Mouse (Mus musculus): ENCODE measurements around the gene Sgsm1.

DNA sequence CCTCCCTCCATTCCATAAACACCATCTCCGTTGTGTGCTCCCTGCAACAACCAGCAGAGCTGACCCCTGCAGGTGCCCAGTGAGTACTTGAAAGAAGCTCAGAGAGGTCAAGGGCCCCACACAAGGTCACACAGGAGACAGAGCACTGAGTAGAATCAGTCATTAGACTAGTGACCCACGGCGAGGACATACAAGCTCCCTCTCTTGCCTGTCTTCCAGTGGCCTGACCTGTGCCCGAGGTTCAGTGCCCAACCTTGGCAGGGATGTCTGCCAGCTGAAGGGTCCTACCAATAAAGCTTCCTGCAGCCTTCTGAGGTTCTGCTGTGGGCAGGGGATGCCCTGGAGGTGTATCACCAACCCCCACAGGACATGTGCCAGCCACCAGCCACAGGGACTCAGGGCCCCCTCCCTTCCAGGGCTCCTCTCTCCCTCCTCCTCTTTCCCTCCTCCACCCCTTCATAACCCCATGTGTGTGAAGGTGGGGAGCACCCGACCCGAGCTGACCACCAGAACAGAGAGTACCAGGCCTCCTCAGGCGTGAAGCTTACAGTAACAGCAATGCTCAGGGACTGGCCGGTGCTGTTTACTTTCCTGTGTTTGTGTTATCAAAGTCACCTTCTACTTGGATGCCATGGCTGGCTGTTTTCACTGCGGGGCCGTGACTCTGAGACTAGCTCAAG is 98.3 kb downstream of the Sgsm1 start:
- TF ChIP-seq POLR2A (IDR thresholded peaks at IDR 0.05; ENCODE audit: control insufficient read depth, extremely low read depth, insufficient read depth, low read length, poor library complexity) (no peak), CTCF (IDR thresholded peaks at IDR 0.05; ENCODE audit: borderline replicate concordance, control insufficient read depth, extremely low read depth, insufficient read depth, low read length, poor library complexity) (no peak)
